Mouse (Mus musculus) brain, embryonic 18.5 days (tissue): ENCODE measurements at regions not wholly inside any gene's neighbourhood (a gene's known extent, or its start where the extent isn't known, plus 50 kb on each side); places are given as distances from the start of the nearest gene placed in this dataset.

Experiments used
- DNase-seq: peaks from one replicate; pipeline ENCODE4 v3.0.0-alpha.2; 2012; ENCODE audit warnings: low read depth, low spot score

DNA sequence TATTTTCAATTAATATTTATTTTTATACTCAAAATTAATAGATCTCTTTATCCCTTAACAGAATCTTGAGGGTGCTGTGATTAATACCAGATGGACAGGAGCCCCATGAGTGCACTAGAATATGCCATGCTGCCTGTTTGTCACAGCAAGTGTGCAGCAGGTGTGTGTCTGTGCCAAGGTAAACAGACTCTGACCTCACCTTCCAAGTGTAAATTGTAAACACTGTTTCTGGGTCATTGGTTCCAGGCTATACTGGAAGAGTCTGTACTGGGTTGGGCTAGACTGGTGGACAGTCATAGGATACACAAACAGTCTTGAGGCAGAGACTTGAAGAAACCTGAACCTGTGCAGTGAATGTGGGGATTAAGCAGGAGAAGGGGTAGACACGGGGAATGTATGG is 422.2 kb downstream of the Gm21833 start:
- DNase-seq: no peak

DNA sequence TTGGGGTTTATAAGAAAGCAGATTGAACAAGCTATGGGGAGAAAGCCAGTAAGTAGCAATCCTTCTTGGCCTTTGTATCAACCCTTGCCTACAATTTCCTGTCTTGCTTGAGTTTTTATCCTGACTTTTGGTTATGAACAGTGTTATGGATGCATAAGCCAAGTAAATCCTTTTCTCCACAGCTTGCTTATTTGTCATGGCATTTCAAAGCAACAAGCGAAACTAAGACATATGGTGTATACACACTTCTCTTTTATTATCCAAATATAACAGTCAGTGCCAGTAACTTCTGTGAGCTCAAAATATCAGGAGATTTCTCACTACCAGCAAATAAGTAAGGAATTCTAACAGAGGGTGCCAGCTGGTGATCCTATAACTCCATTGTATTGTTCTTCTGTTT is 426.0 kb downstream of the Gm21833 start:
- peak; percentile 6 for DNase-seq

DNA sequence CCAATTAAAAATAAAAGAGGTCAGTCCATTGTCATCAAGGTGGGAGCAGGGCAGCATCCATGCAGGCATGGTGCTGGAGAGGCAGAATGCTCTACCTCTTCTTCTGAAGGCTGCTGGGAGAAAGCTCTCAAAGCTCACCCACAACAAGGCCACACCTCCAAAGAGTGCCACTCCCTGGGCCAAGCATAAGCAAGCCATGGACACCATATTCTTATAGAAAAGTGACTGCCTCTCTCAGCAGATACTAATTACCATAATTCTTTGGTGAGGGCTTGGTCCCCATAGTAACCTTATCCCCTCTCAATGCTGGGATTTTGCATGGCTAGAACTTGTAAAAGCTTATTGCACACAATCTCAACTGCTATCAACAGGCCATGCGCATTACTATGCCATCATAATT is 443.7 kb downstream of the Gm21833 start:
- no peak for DNase-seq

DNA sequence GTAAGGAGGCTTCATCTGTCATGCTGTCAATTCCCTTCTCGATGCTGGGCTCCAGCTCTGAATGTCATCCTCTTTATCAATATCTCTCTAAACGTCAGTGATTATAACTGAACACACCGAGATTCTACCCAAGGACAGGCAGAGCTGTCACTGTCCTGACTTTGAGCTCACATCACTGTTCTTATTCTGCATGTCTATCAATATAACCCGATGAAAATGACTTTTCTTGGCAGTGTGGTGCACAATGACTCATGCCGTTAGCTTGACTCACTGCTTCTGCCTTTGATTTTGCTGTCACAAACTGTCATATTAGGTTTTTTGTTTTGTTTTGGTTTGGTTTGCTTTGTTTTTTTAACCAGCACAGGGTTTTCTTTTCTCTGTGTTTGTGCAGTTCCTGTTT is 488.1 kb downstream of the Gm21833 start:
- DNase-seq: no peak

DNA sequence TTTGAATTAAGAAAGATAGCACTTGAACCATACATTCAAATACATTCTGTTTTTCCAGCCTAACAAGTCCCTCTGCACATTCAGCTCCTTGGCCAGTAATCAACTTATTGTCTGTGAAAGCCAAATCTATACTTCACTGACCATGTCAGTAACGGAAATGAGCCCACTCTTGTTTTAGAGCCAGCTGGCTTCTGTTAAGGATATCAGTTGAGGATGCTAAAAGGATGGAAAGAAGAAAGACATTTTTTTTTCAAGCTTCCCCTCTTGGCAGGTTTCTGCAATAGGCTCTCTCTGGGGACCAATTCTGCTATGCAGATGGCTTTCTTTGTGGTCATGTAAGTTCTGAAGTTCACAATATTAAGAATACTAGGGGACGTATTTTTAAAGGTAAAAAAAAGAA is 498.6 kb downstream of the Gm21833 start:
- no peak for DNase-seq

DNA sequence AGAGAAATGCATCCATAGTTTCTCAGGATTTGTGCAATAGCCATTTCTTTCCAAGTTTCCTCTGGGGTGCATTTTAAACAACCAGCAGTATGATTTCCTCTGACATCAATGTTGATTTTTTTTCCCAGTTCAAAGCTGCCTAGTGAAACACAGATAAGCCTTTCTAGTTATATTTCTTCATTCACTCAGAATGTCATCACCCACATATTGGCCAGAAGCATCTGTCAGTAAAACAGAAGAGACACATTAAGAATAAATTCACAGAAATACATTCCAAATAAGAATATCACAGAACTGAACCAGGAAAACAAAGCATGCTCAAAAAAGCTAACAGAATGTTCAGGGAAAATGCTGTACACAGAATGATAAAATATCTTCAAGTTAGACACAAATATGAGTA is 522.9 kb downstream of the Gm21833 start:
- no peak for DNase-seq

DNA sequence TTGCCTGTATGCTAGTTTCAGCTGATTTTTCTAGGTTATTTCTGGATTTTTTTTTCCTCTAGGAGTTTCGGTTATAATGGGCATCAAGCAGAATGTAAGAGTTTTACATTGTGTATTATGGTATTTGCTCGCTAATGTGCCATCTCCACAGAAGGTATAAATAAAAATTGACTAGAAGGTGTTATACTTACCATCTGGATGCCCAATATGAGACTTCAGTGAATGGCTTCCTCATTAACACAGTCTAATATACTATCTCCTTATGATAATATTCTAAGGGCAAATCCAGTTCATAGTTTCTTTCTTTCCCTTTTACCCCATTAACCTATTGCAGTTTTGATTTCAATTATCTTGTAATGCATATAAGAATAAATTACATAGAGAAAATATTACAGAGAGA is 566.4 kb downstream of the Gm21833 start:
- no peak for DNase-seq

DNA sequence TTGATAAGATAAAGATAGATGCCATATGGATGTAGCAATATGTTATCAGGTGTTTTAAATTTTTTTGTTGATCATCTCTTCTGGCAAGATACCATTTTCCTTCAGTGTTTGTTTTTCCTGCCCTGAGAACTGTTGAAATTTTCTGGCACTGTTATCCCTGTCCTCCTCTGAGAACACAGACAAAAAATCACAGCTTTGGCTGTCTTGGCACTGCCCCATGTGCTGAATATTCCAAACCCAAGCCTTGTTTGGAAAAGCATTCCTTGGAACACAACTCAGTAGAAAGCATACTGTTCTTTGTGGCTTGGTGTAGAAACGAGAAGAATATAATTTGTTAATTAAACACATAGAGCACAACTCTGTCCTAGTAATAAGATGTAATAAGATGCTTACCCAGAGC is 592.5 kb downstream of the Gm21833 start:
- DNase-seq: peak; percentile 64

DNA sequence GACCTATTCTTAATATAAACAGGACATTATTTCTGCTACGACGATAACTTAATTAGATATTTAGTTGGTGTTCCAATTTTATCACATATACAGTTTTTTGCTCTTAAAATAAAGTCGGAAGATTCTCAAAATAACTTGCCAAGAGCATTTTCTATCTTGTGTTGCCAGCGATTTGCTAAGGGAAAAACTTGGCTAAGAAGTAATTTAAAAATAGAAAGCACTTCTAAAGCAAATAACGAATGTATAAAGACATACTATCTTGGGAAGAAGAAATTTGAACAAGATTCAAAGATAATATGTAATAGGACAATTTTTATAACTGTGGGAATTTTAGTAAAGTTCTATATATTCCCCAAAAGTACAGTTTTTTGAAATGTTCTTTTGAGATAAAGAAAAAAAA is 594.9 kb downstream of the Gm21833 start:
- DNase-seq: peak; percentile 28
